Mouse (Mus musculus) telencephalon, adult 2 months (tissue): ENCODE measurements around the gene Npw.

Experiments used
- DNase-seq: peaks from one replicate; pipeline ENCODE4 v3.0.0-alpha.2; 2011; ENCODE audit warnings: low read depth, low spot score

Gene Npw

DNA sequence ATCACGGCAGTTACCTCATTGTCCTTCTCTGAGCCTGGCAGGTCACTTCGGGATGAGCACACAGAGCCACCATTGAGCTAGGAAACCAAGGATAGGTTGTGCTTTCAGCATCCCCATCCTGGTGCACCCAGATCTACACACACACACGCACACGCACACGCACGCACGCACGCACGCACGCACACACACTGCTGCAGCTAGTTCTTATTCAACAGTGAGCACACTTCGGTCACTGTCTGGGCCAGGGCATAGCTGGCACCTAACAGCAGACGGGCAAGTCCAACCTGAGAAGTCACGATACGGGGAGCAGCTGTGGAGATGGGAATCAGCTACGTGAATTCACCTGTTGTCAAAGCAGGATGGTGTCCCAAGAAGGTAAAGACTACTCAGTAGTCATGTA lies 17.7 kb downstream of the Npw start:
- no peak for DNase-seq

DNA sequence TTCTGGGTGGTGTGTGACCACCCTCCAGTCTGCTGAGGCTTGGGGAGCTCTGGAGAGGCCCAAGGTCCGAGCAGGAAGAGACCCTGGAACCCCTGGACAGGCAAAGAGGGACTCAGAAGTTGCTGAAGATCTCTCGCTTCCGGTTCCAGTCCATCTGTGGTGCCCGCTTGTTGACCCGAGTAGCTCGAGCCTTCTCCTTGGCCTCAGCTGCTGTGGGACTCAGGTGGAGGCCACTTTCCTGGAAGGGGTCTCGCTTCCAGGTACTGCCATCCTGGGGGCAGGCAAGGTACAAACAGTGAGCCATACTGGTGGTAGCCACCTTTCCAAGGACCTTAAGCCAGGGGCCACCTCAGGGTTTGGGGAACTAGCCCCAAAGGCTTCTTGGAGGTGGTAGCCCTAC lies 18.1 kb downstream of the Npw start:
- no peak for DNase-seq

DNA sequence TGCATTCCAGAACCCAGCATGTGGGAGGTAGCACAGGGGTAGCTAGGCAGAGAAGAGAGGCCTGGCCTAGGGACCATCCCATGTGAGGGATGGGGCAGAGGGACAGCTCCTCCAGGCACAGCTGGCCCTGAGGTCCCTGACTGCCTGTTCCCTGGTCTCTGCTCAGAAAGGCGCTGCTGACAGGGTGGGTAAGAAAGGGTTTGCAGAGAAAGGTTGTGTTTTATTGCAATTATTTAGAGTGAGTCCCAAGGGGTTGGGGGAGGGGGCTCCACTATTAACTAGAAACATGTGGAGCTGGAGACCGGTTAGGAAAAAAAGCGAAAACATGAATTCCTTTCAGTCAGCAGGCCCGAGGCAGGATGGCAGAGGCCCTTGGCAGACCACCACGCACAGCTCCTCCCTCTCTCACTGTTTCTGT lies 18.7 kb downstream of the Npw start:
- DNase-seq, result no peak

DNA sequence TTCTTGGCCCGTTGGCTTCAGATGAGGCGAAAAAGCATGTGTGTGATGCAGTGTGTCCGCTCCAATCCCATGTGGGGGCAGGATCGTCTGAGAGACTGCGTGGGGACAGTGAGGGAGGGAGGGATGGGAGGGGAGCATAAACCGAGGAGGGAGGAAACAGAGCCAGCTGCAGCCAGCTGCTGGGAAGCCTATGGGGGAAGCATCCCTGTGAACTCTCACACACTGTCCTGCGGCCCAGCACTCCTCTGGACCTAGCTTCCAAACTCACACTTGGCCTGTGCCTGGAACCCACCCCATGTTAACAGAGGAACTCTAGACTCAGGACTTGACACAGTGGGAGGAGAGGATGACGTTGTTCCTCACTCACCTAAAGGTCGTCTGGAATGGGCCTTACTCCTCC lies 19.4 kb downstream of the Npw start:
- DNase-seq, result no peak

DNA sequence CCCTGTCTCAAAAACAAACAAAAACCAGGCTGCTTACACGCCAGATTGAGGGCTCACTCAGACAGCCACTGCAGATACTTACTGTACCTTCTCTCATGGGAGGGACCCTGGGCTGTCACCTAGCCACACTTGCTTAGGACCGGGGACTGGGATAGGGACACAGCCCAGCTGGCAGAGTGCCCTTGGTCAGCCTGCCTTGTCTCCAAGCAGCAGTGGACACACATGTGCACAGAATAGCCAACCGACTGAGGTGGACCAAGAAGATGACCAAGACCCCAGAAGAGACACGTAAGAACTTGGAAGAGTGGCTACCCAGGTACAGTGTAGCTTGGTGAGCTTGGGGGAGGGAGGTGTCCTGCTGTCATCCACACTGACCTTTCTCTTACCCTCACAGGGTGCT lies 20.0 kb downstream of the Npw start:
- no peak for DNase-seq

DNA sequence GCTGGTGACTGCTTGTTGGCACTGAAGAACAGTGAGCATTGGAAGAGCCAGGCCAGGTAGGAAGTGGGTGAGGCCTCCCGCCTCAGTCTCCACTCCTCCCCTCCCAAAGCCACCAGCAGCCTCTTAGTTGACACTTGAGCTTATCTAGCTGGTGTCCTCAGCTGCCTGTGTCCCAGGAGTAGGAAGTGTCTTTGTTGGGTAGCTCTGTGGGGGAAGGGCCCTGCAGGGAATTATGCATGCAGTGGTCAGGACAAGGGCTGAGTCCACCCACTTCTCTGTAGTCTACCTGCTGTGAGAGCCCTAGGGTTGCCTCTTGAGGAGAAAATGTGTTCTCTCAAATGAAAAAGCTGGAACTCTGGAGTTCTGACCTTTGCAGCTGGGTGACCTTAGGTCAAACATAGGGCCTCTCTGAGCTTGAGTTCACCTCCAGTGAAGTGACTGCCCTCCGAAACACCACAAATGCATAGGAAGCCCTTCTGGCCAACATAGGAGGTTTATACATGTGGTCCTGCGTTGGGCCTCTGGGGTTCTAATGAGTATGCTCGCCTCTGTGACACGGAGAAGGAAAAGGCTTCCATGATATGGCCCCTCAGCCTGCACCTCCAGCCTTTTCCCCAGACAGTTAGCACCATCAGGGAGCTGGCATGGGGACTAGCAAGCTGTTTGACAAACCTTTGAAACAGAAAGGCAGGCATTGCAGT lies 21.3 kb downstream of the Npw start:
- DNase-seq, result no peak

GRCm38 (mm10) chr17:24635694-24636093 lies 22.6 kb downstream of the Npw start:
- DNase-seq, result no peak

GRCm38 (mm10) chr17:24635024-24635423 lies 23.2 kb downstream of the Npw start:
- peak; percentile 46 for DNase-seq

DNA sequence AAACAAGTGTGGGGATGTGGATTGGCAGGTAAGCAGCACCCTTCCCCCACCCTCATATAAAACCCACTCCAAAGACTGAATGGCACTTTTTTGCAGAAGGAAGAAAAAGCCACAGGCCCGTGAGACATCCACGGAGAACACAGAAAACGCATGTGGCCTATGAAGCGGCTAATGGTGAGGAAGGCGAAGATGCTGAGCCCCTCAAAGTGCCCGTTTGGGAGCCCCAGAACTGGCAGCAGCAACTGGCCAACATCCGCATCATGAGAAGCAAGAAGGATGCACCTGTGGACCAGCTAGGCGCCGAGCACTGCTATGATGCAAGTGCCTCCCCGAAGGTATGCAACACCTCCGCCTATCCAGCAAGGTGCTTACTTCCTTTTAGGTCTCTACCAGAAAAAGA lies 24.4 kb downstream of the Npw start:
- DNase-seq, result no peak

DNA sequence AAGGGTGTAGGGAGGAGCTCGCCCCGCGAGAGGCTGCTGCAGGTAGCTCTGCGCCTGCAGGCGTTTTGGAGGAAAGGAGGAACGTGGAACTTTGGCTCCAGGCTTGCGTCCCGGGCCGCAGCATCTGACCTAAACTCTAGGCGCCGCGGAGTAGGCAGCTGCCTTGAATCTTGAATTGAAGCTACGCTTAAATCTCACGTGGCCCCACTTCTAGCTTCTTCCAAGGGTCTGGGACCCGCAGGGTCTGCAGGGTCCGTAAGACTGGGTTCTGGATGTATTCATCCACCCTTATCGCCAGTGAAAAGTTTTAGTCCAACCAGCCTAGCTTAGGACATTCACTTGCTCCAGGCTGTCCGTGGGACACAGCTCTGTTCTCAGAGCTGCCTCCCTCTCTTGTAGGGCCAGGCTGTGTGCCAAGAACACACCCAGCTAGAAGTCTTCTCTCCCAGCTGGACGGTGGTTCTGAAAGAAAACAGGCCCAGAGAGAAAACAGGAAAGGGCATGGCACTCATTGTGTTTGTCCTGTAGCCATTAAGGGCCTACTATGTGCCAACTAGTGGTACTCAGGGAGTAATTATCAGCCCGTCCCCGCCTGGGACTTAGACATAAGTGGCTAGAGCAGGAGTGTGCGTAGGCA lies 25.3 kb downstream of the Npw start:
- no peak for DNase-seq

- DNase-seq, result peak; percentile 76
Measured at GRCm38 (mm10) chr17:24632167-24632812, 26.0 kb downstream of the Npw start, which contains the start of the genes Tsc2 and Nthl1. Gene Tsc2 (minus strand): TSS chr17:24632630. Gene Nthl1 (plus strand): TSS chr17:24632680.

GRCm38 (mm10) chr17:24630072-24630471 lies 28.2 kb downstream of the Npw start:
- peak; percentile 55 for DNase-seq

DNA sequence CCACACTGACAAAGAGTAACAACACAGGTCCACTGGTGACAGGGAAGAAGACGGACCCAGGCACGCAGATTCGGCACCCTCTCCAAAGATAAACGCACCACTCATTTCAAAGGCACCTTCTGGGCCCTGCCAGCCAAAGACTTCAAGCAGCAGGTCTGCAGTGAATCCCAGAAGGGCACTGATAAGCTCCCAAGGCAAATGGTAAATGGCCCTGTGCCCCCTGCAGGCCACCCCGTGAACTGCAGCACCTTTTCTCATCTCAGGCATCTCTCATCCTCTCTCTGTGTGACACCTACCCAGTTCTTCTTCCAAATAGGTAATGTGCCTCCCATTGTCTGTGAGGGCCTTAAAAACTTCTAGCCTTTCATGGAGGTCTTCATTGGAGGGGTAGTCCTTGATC lies 29.6 kb downstream of the Npw start:
- DNase-seq, result no peak

DNA sequence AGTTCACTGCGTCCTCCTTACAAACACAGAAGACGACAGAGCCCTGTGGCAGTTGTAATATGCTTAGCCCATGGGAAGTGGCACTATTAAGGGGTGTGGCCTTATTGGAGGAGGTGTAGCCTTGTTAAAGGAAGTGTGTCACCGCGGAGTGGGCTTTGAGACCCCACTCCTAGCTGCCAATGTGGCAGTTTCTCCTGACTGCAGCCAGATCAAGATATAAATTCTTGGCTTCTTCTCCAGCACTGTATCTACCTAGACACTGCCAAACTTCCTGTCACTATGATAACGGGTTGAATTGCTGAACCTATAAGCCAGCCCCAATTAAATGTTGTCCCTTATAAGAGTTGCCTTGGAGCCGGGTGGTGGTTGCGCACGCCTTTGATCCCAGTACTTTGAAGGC lies 32.8 kb downstream of the Npw start:
- DNase-seq, result no peak

GRCm38 (mm10) chr17:24617561-24618194 lies 40.6 kb downstream of the Npw start:
- DNase-seq, result no peak

DNA sequence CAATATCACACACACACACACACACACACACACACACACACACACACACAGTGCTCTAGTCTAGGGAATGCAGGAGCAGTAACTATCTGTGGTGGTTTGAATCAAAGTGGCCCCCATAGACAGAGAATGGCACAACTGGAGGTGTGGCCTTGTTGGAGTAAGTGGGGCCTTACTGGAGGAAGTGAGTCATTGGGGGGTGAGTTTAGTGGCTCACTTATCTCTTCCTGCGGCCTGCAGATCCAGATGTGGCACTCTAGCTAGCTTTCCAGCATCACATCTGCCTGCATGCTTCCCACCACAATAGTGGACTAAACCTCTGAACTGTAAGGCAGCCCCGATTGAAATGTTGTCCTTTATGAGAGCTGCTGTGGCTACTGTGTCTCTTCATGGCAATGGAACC lies 47.5 kb downstream of the Npw start:
- no peak for DNase-seq

GRCm38 (mm10) chr17:24608874-24609273 lies 49.4 kb downstream of the Npw start:
- no peak for DNase-seq

GRCm38 (mm10) chr17:24608370-24608769 lies 49.9 kb downstream of the Npw start:
- no peak for DNase-seq
